Mouse (Mus musculus): ENCODE measurements at regions not wholly inside any gene's neighbourhood (a gene's known extent, or its start where the extent isn't known, plus 50 kb on each side); places are given as distances from the start of the nearest gene placed in this dataset.
A peak's percentile ranks its signal among the peaks of the same experiment; 100 is the strongest.

DNA sequence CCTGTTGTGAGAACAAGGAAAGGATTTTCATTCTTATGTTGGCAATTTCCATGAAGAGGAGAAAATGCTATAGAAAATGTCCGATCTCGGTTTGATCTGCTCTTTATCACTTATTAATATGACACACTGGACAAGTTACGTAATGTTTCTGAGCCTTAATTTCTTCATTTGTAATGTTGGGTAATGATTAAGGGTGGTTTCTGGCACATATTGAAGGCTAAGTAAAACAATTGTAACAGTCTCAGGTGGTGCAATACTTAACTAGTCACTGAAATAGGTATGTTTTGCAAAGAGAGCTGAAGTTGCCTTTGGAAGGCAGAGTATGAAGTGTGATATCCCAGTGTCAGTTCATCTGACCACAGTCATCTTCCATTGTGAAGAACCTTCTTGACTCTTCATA lies 1427.2 kb upstream of the A1bg start:
- H3K27ac ChIP-seq (ENCODE audit: low read depth, low read length), result no peak overlapping the region
- H3K9me3 ChIP-seq (ENCODE audit: control insufficient read depth, low read length), result no peaks in the 10 kb centered on the region
- H3K36me3 ChIP-seq (ENCODE audit: control insufficient read depth, insufficient read depth, low read length), result no peaks in the 10 kb centered on the region
- no peak for ATAC-seq
- no peak overlapping the region for H3K9ac ChIP-seq (ENCODE audit: low read depth, low read length)
- H3K27me3 ChIP-seq (replicated peaks; ENCODE audit: control insufficient read depth, insufficient read depth, low read length), result no peaks in the 10 kb centered on the region
- H3K4me1 ChIP-seq (ENCODE audit: control insufficient read depth, insufficient read depth, low read depth, low read length), result no peaks in the 10 kb centered on the region
- no peak overlapping the region for H3K4me3 ChIP-seq (ENCODE audit: low read length)
- WGBS, result 97% methylated on average over 3 of the region's 3 CpGs
- H3K4me2 ChIP-seq (ENCODE audit: low read length), result no peak overlapping the region

DNA sequence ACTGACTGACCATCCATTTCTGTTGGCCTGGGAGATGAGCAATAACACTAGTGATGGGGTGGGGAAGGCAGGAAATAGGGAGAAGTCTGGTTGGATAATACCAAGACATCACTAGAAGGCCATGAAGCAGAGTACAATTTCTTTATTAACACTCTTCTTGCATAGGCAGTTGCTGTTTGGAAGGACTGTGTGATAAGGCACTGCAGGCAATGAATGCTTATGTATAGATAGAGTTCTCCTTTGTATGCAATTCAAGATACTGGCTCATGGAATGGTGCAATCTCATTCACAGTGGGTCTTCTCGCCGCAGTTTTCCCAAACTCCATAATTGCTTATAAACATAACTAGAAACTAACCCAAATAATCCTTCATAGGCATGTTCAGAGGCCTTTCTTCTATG lies 1426.1 kb upstream of the A1bg start:
- Histone ChIP-seq H3K4me3 (ENCODE audit: low read length) (no peak overlapping the region), H3K36me3 (ENCODE audit: control insufficient read depth, insufficient read depth, low read length) (no peaks in the 10 kb centered on the region), H3K4me2 (ENCODE audit: low read length) (no peak overlapping the region), H3K27me3 (replicated peaks; ENCODE audit: control insufficient read depth, insufficient read depth, low read length) (no peaks in the 10 kb centered on the region), H3K4me1 (ENCODE audit: control insufficient read depth, insufficient read depth, low read depth, low read length) (no peaks in the 10 kb centered on the region), H3K9me3 (ENCODE audit: control insufficient read depth, low read length) (no peaks in the 10 kb centered on the region), H3K27ac (ENCODE audit: low read depth, low read length) (no peak overlapping the region), H3K9ac (ENCODE audit: low read depth, low read length) (no peak overlapping the region)
- no peak for ATAC-seq
- WGBS, result 98% methylated on average over 2 of the region's 2 CpGs

DNA sequence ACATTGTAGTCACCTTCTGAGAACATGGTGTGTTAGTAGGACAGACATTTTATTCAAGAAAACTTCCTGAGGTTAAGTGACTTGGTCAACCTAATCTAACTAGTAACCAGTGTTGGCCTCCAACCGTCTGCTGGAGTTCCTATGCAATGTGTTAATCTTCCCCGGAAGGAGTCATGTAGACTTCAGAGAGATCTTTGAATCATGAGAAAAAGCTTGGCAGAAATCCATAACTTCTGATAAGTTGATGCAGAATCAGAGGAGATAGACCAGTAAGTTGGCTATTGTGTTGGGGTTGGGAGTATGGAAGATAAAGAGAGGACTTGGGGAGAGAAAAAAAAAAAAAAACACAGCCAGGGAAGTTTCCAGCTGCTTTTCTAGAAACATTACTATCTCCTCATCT lies 1424.9 kb upstream of the A1bg start:
- Histone ChIP-seq H3K4me2 (ENCODE audit: low read length) (no peak overlapping the region), H3K36me3 (ENCODE audit: control insufficient read depth, insufficient read depth, low read length) (no peaks in the 10 kb centered on the region), H3K9me3 (ENCODE audit: control insufficient read depth, low read length) (no peaks in the 10 kb centered on the region), H3K9ac (ENCODE audit: low read depth, low read length) (no peak overlapping the region), H3K27ac (ENCODE audit: low read depth, low read length) (no peak overlapping the region), H3K4me3 (ENCODE audit: low read length) (no peak overlapping the region), H3K4me1 (ENCODE audit: control insufficient read depth, insufficient read depth, low read depth, low read length) (no peaks in the 10 kb centered on the region), H3K27me3 (replicated peaks; ENCODE audit: control insufficient read depth, insufficient read depth, low read length) (no peaks in the 10 kb centered on the region)
- ATAC-seq, result no peak
- WGBS, result 92% methylated on average over 2 of the region's 2 CpGs

DNA sequence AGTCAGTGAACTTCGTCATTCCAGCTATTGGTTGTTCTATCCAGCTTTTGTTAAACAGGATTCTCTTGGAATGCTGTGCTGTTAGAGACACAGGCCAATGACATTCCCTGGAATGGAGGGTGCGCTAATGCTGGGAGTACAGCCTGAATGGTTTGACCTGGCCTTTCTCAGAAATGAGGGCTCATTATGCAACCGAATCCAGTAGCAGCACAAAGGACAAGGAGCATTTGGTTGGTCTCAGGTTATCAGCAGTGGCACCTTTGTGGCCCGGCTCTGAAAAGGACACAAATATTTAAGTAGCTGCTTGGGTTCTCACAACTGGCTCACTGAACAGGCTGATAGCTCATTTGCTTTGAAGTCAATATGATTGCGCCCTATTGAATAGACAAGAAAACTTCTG lies 1423.1 kb upstream of the A1bg start:
- Histone ChIP-seq H3K4me3 (ENCODE audit: low read length) (no peak overlapping the region), H3K4me2 (ENCODE audit: low read length) (no peak overlapping the region), H3K9me3 (ENCODE audit: control insufficient read depth, low read length) (no peaks in the 10 kb centered on the region), H3K4me1 (ENCODE audit: control insufficient read depth, insufficient read depth, low read depth, low read length) (no peaks in the 10 kb centered on the region), H3K9ac (ENCODE audit: low read depth, low read length) (no peak overlapping the region), H3K27me3 (replicated peaks; ENCODE audit: control insufficient read depth, insufficient read depth, low read length) (no peaks in the 10 kb centered on the region), H3K27ac (ENCODE audit: low read depth, low read length) (no peak overlapping the region), H3K36me3 (ENCODE audit: control insufficient read depth, insufficient read depth, low read length) (no peaks in the 10 kb centered on the region)
- 82% methylated on average over 5 of the region's 5 CpGs for WGBS
- no peak for ATAC-seq

DNA sequence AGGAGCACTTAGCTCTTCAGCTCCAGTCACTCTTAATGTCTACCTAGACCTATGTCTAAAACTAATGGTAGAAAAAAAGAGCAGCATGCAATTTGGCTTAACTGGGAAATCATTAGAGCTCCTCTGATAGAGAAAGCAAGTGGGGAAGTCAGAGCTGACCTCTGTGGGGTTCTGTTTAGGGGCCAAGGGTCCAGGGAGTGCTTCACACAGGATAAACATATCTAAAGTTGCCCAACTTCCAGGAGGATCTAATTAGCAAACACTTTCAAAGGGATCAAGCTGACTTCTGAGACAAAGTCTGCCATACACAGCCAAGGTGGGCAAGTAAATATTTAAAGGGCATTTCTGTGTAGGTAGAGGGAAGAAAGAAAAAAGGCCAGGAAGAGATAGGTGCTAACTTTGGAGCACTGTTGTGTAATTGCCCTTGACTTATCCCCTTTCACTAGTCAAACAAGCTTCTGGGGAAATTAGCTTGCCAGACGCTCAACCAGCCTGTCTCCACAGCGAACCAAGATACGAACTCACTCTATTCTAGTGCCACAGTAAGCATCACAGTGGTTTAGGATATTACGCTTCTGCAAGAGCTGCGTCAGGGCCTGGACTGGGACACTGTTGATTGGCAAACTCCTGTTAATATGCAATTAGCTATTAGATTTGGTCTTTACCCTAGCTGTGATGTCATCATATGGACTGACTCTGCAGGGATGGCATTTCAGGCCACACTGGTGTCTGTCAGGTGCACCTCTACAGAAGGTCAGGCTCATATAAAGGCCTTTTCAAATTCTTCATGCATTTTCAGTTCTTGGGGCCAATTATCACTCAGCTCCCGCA lies 1413.9 kb upstream of the A1bg start:
- no peak overlapping the region for H3K27ac ChIP-seq (ENCODE audit: low read depth, low read length)
- no peaks in the 10 kb centered on the region for H3K4me1 ChIP-seq (ENCODE audit: control insufficient read depth, insufficient read depth, low read depth, low read length)
- H3K4me3 ChIP-seq (ENCODE audit: low read length), result no peak overlapping the region
- no peaks in the 10 kb centered on the region for H3K36me3 ChIP-seq (ENCODE audit: control insufficient read depth, insufficient read depth, low read length)
- no peaks in the 10 kb centered on the region for H3K27me3 ChIP-seq (replicated peaks; ENCODE audit: control insufficient read depth, insufficient read depth, low read length)
- H3K9ac ChIP-seq (ENCODE audit: low read depth, low read length), result no peak overlapping the region
- 93% methylated on average over 6 of the region's 6 CpGs for WGBS
- no peak overlapping the region for H3K4me2 ChIP-seq (ENCODE audit: low read length)
- H3K9me3 ChIP-seq (ENCODE audit: control insufficient read depth, low read length), result no peaks in the 10 kb centered on the region
- ATAC-seq, result no peak

DNA sequence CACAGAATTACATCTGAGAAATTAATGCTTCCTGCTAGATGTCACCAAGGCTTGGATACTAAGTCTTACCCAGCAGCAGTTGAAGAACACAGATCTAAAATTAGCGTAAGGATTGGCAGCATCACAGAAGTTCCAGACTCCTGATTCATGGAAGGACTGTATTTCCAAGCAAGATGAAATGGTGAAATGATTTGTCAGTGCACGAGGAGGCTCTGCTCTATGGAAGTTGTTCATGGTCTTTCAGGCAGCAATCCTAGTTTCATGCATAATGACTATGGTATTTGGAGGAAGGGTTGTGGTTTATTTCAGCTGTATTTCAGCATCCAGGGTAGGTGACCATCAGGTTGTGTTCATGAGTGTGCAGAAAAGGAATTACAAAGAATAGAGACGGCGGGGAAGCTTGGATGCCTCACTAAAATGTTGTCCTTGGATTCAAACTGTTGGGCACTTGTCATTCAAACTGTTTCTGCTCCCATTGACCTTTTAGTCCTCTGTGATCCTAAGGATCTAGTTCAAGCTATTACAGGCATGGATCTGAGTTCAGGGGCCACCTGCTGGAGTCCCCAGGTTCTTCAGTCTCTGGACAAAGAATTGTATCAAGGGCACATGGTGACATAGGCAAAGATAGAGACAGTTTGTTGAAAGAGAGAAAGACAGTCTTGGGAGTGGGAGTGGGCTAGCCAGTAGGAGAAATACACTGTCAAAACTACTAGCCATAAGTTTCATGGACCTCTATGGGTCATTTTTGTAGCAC lies 1411.6 kb upstream of the A1bg start:
- no peak overlapping the region for H3K27ac ChIP-seq (ENCODE audit: low read depth, low read length)
- WGBS, result 94% methylated on average over 4 of the region's 4 CpGs
- H3K27me3 ChIP-seq (replicated peaks; ENCODE audit: control insufficient read depth, insufficient read depth, low read length), result no peaks in the 10 kb centered on the region
- H3K9me3 ChIP-seq (ENCODE audit: control insufficient read depth, low read length), result no peaks in the 10 kb centered on the region
- no peaks in the 10 kb centered on the region for H3K4me1 ChIP-seq (ENCODE audit: control insufficient read depth, insufficient read depth, low read depth, low read length)
- H3K4me3 ChIP-seq (ENCODE audit: low read length), result no peak overlapping the region
- no peak overlapping the region for H3K9ac ChIP-seq (ENCODE audit: low read depth, low read length)
- ATAC-seq, result no peak
- no peak overlapping the region for H3K4me2 ChIP-seq (ENCODE audit: low read length)
- no peaks in the 10 kb centered on the region for H3K36me3 ChIP-seq (ENCODE audit: control insufficient read depth, insufficient read depth, low read length)

DNA sequence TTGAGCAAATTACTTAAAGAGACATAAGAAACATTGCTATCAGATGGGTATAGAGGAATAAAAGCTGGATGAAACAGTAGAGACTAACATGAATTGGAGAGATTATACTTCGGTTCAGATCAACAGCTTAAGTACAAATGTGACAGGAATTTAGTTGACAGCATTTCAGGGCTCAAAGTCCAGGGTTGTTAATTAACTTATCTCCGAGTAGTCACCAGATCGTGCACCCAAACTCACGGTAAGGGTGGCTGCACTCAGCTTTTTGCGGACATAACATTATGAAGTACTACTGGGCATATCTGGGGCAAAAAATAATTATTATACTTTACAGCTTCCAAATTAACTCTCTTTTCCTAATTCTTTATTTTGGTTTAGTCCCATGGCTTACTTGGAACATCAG lies 1409.3 kb upstream of the A1bg start:
- Histone ChIP-seq H3K27me3 (replicated peaks; ENCODE audit: control insufficient read depth, insufficient read depth, low read length) (no peaks in the 10 kb centered on the region), H3K4me1 (ENCODE audit: control insufficient read depth, insufficient read depth, low read depth, low read length) (no peaks in the 10 kb centered on the region), H3K27ac (ENCODE audit: low read depth, low read length) (no peak overlapping the region), H3K9ac (ENCODE audit: low read depth, low read length) (no peak overlapping the region), H3K4me3 (ENCODE audit: low read length) (no peak overlapping the region), H3K36me3 (ENCODE audit: control insufficient read depth, insufficient read depth, low read length) (no peaks in the 10 kb centered on the region), H3K9me3 (ENCODE audit: control insufficient read depth, low read length) (no peaks in the 10 kb centered on the region), H3K4me2 (ENCODE audit: low read length) (no peak overlapping the region)
- 82% methylated on average over 5 of the region's 5 CpGs for WGBS
- ATAC-seq, result no peak

DNA sequence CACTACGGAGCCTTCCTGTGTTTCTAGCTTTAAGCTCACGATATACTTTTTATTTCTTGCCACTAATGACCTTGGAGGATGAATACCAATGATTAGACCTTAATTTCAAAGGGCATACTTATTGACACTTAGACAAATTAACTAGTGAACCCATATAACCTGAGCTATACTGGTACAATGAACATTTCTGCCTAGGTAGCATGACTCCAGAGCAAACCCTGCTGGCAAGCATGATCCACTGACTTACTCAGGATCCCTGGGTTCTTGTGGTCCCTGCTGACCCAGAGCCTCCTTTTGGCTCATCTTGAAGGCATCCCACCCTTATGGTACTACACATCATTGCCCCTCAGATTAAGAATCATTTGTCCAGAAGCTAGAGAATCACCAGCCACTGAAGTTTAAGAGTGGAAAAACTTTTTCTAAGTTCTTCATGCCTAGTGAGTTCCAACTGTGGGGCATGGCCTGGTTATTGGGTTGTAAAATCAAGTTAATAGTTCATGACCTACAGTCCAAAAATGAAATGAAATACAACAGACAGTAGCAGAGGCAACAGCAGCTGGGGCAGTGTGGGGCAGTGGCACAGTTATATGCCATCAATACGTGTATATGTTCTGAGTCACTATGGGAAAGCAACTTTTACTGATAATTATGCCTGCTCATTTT lies 1408.5 kb upstream of the A1bg start:
- Histone ChIP-seq H3K4me3 (ENCODE audit: low read length) (no peak overlapping the region), H3K36me3 (ENCODE audit: control insufficient read depth, insufficient read depth, low read length) (no peaks in the 10 kb centered on the region), H3K27ac (ENCODE audit: low read depth, low read length) (no peak overlapping the region), H3K4me2 (ENCODE audit: low read length) (no peak overlapping the region), H3K9ac (ENCODE audit: low read depth, low read length) (no peak overlapping the region), H3K9me3 (ENCODE audit: control insufficient read depth, low read length) (no peaks in the 10 kb centered on the region), H3K4me1 (ENCODE audit: control insufficient read depth, insufficient read depth, low read depth, low read length) (no peaks in the 10 kb centered on the region), H3K27me3 (replicated peaks; ENCODE audit: control insufficient read depth, insufficient read depth, low read length) (no peaks in the 10 kb centered on the region)
- ATAC-seq, result no peak
- WGBS, result 96% methylated on average over 3 of the region's 3 CpGs

DNA sequence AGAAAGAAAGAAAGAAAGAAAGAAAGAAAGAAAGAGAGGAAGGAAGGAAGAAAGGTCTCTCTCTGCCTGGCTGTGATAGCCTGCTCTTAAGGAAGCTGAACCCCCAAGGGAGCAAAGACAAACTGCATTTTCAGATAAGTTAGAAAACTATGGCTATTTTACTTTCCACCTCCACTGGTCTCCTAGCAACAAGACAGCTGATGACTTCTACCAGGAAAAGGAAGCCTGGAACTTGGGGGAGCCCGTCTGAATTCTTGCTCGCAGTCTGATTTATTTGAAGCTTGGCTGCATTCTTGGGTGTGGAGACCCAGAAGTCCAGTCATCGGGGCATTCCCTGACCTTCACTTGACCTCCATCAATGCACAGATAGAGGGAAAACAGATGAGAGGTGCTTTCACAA lies 1406.1 kb upstream of the A1bg start:
- H3K27me3 ChIP-seq (replicated peaks; ENCODE audit: control insufficient read depth, insufficient read depth, low read length), result no peaks in the 10 kb centered on the region
- no peaks in the 10 kb centered on the region for H3K9me3 ChIP-seq (ENCODE audit: control insufficient read depth, low read length)
- 0 out of 2 replicates have a peak, but pooled peaks have one; percentile 50 for ATAC-seq
- no peaks in the 10 kb centered on the region for H3K4me1 ChIP-seq (ENCODE audit: control insufficient read depth, insufficient read depth, low read depth, low read length)
- no peak overlapping the region for H3K9ac ChIP-seq (ENCODE audit: low read depth, low read length)
- no peaks in the 10 kb centered on the region for H3K36me3 ChIP-seq (ENCODE audit: control insufficient read depth, insufficient read depth, low read length)
- H3K4me3 ChIP-seq (ENCODE audit: low read length), result no peak overlapping the region
- H3K27ac ChIP-seq (ENCODE audit: low read depth, low read length), result no peak overlapping the region
- 15% methylated on average over 3 of the region's 3 CpGs for WGBS
- no peak overlapping the region for H3K4me2 ChIP-seq (ENCODE audit: low read length)
